Mouse (Mus musculus): Measurements from ENCODE around the gene Gbe1. TPM values are rescaled to one million over a fixed set of nuclear protein-coding genes. Genes with fewer than 3 reads are reported as not detected.

Gbe1 gene
- total RNA-seq, 1 experiment: 4.4 TPM

GRCm38 (mm10) chr16:70330007-70330406, 16.3 kb downstream of the Gbe1 start:
- TF ChIP-seq HCFC1 (IDR thresholded peaks at IDR 0.05; ENCODE audit: borderline replicate concordance, insufficient read depth, low read length) (no peak), CHD2 (IDR thresholded peaks at IDR 0.05; ENCODE audit: low read depth, low read length) (no peak), MAFK (IDR thresholded peaks at IDR 0.05; ENCODE audit: insufficient read depth, low read depth, low read length) (no peak), ZNF384 (IDR thresholded peaks at IDR 0.05; ENCODE audit: low read depth, low read length) (no peak), ZC3H11A (IDR thresholded peaks at IDR 0.05; ENCODE audit: borderline replicate concordance, low read depth, low read length) (no peak)
- Histone ChIP-seq H3K9ac (ENCODE audit: insufficient read depth, low read depth, low read length, poor library complexity, severe bottlenecking) (no peak overlapping the region), H3K4me3 (ENCODE audit: insufficient read depth in 1 of 2, low read depth in 1 of 2, low read length in 2 of 2, poor library complexity in 1 of 2, severe bottlenecking in 1 of 2) (no peak overlapping the region), H3K9me3 (ENCODE audit: control insufficient read depth, insufficient read depth, low read depth, low read length) (no peaks in the 10 kb centered on the region), H3K4me1 (ENCODE audit: control insufficient read depth in 2 of 2, insufficient read depth in 2 of 2, low read length in 2 of 2, poor library complexity in 1 of 2) (no peaks in the 10 kb centered on the region), H3K27ac (ENCODE audit: insufficient read depth, low read depth, low read length, poor library complexity, severe bottlenecking) (no peak overlapping the region), H3K36me3 (ENCODE audit: control insufficient read depth, insufficient read depth, low read length, poor library complexity, severe bottlenecking) (no peaks in the 10 kb centered on the region)
- in situ Hi-C loops (cut with MboI; ENCODE audit: low sequenced_read_pairs in 2 of 2, unreplicated experiment in 2 of 2): no loop called here
- no peak for DNase-seq (ENCODE audit: low read depth, low spot score)

DNA sequence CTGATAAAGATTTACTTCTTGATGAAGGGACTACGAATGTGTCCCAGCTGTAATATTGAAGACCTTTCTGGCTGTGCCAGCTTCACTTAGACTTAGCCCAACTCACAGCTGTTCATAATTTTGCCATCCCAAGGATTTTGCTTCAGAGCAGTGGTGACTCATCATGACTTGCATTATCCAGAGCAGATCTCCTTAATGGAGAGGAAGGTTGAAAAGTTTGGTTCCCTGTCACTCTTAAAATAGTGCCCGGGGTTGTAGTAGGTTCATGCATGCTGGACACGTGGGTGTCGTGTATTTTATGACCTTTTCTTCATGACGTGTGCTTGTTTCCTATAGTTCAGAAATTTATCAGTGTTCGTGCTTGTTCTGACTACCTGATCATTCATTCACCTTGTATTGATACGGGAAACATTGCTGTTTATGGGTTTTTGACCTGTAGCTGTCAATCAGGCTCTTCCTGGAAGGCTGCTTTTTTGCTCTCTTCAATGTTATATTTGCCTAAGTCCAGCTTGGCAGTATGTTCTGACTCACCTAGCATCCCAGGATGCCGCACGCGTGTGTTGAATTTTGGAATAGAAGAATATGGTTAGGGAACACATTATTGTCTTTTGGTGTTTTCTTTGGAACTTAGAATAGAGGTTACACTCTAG, 17.0 kb downstream of the Gbe1 start:
- in situ Hi-C loops (cut with MboI; ENCODE audit: low sequenced_read_pairs in 2 of 2, unreplicated experiment in 2 of 2): no loop called here
- H3K4me1 ChIP-seq (ENCODE audit: control insufficient read depth in 2 of 2, insufficient read depth in 2 of 2, low read length in 2 of 2, poor library complexity in 1 of 2): no peaks in the 10 kb centered on the region
- H3K9me3 ChIP-seq (ENCODE audit: control insufficient read depth, insufficient read depth, low read depth, low read length): no peaks in the 10 kb centered on the region
- no peaks in the 10 kb centered on the region for H3K36me3 ChIP-seq (ENCODE audit: control insufficient read depth, insufficient read depth, low read length, poor library complexity, severe bottlenecking)
- H3K9ac ChIP-seq (ENCODE audit: insufficient read depth, low read depth, low read length, poor library complexity, severe bottlenecking): no peak overlapping the region
- no peak for DNase-seq (ENCODE audit: low read depth, low spot score)
- TF ChIP-seq CHD2 (IDR thresholded peaks at IDR 0.05; ENCODE audit: low read depth, low read length): no peak
- no peak for TF ChIP-seq HCFC1 (IDR thresholded peaks at IDR 0.05; ENCODE audit: borderline replicate concordance, insufficient read depth, low read length)
- TF ChIP-seq MAFK (IDR thresholded peaks at IDR 0.05; ENCODE audit: insufficient read depth, low read depth, low read length): no peak
- TF ChIP-seq ZC3H11A (IDR thresholded peaks at IDR 0.05; ENCODE audit: borderline replicate concordance, low read depth, low read length): no peak
- no peak for TF ChIP-seq ZNF384 (IDR thresholded peaks at IDR 0.05; ENCODE audit: low read depth, low read length)
- H3K4me3 ChIP-seq (ENCODE audit: insufficient read depth in 1 of 2, low read depth in 1 of 2, low read length in 2 of 2, poor library complexity in 1 of 2, severe bottlenecking in 1 of 2): no peak overlapping the region
- H3K27ac ChIP-seq (ENCODE audit: insufficient read depth, low read depth, low read length, poor library complexity, severe bottlenecking): no peak overlapping the region

GRCm38 (mm10) chr16:70334812-70335211, 21.1 kb downstream of the Gbe1 start:
- H3K4me3 ChIP-seq (ENCODE audit: insufficient read depth in 1 of 2, low read depth in 1 of 2, low read length in 2 of 2, poor library complexity in 1 of 2, severe bottlenecking in 1 of 2): no peak overlapping the region
- no peaks in the 10 kb centered on the region for H3K36me3 ChIP-seq (ENCODE audit: control insufficient read depth, insufficient read depth, low read length, poor library complexity, severe bottlenecking)
- in situ Hi-C loops (cut with MboI; ENCODE audit: low sequenced_read_pairs in 2 of 2, unreplicated experiment in 2 of 2): no loop called here
- TF ChIP-seq MAFK (IDR thresholded peaks at IDR 0.05; ENCODE audit: insufficient read depth, low read depth, low read length) (no peak), HCFC1 (IDR thresholded peaks at IDR 0.05; ENCODE audit: borderline replicate concordance, insufficient read depth, low read length) (no peak), ZNF384 (IDR thresholded peaks at IDR 0.05; ENCODE audit: low read depth, low read length) (no peak), CHD2 (IDR thresholded peaks at IDR 0.05; ENCODE audit: low read depth, low read length) (no peak), ZC3H11A (IDR thresholded peaks at IDR 0.05; ENCODE audit: borderline replicate concordance, low read depth, low read length) (no peak)
- no peak overlapping the region for H3K27ac ChIP-seq (ENCODE audit: insufficient read depth, low read depth, low read length, poor library complexity, severe bottlenecking)
- no peak overlapping the region for H3K9ac ChIP-seq (ENCODE audit: insufficient read depth, low read depth, low read length, poor library complexity, severe bottlenecking)
- no peak for DNase-seq (ENCODE audit: low read depth, low spot score)
- no peaks in the 10 kb centered on the region for H3K9me3 ChIP-seq (ENCODE audit: control insufficient read depth, insufficient read depth, low read depth, low read length)
- no peaks in the 10 kb centered on the region for H3K4me1 ChIP-seq (ENCODE audit: control insufficient read depth in 2 of 2, insufficient read depth in 2 of 2, low read length in 2 of 2, poor library complexity in 1 of 2)

DNA sequence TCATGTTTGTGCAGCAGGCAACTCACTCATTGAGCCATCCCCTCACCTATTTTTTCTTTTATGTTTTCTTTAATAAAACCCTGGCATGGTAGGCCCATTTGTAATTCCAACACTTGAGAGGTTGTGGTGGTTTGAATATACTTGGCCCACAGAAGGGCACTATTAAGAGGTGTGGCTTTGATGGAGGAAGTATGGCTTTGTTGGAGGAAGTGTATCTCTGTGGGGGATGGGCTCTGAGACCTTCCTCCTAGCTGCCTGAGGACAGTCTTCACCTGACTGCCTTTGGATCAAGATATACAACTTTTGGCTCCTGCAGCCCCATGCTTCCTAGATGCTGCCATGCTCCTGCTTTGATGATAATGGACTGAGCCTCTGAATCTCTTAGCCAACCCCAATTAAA, 21.7 kb downstream of the Gbe1 start:
- no peak overlapping the region for H3K9ac ChIP-seq (ENCODE audit: insufficient read depth, low read depth, low read length, poor library complexity, severe bottlenecking)
- H3K36me3 ChIP-seq (ENCODE audit: control insufficient read depth, insufficient read depth, low read length, poor library complexity, severe bottlenecking): no peaks in the 10 kb centered on the region
- DNase-seq (ENCODE audit: low read depth, low spot score): no peak
- no peaks in the 10 kb centered on the region for H3K4me1 ChIP-seq (ENCODE audit: control insufficient read depth in 2 of 2, insufficient read depth in 2 of 2, low read length in 2 of 2, poor library complexity in 1 of 2)
- H3K4me3 ChIP-seq (ENCODE audit: insufficient read depth in 1 of 2, low read depth in 1 of 2, low read length in 2 of 2, poor library complexity in 1 of 2, severe bottlenecking in 1 of 2): no peak overlapping the region
- H3K27ac ChIP-seq (ENCODE audit: insufficient read depth, low read depth, low read length, poor library complexity, severe bottlenecking): no peak overlapping the region
- no peak for TF ChIP-seq ZC3H11A (IDR thresholded peaks at IDR 0.05; ENCODE audit: borderline replicate concordance, low read depth, low read length)
- in situ Hi-C loops (cut with MboI; ENCODE audit: low sequenced_read_pairs in 2 of 2, unreplicated experiment in 2 of 2): no loop called here
- H3K9me3 ChIP-seq (ENCODE audit: control insufficient read depth, insufficient read depth, low read depth, low read length): no peaks in the 10 kb centered on the region

DNA sequence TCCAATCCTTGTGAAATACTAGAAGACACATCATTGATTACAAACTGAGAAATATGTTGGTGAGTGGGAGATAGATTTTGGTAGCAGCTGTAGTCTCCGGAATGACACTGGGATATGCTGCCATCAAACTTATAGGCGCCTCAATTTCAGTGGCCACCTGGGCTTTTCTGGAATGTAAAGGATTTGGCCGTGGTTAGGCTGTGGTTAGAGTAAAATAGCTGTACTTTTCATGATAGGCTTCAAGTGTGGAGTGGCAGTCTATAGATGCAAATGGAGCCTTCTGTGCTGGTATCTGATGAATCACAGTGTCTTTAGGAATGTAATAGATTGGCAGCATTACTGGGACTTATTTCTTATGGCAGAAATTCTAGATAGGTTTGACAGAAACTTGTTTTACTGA, 23.9 kb downstream of the Gbe1 start:
- no peak for DNase-seq (ENCODE audit: low read depth, low spot score)
- Histone ChIP-seq H3K9ac (ENCODE audit: insufficient read depth, low read depth, low read length, poor library complexity, severe bottlenecking) (no peak overlapping the region), H3K4me1 (ENCODE audit: control insufficient read depth in 2 of 2, insufficient read depth in 2 of 2, low read length in 2 of 2, poor library complexity in 1 of 2) (no peaks in the 10 kb centered on the region), H3K9me3 (ENCODE audit: control insufficient read depth, insufficient read depth, low read depth, low read length) (no peaks in the 10 kb centered on the region), H3K36me3 (ENCODE audit: control insufficient read depth, insufficient read depth, low read length, poor library complexity, severe bottlenecking) (no peaks in the 10 kb centered on the region), H3K4me3 (ENCODE audit: insufficient read depth in 1 of 2, low read depth in 1 of 2, low read length in 2 of 2, poor library complexity in 1 of 2, severe bottlenecking in 1 of 2) (no peak overlapping the region), H3K27ac (ENCODE audit: insufficient read depth, low read depth, low read length, poor library complexity, severe bottlenecking) (no peak overlapping the region)
- TF ChIP-seq ZC3H11A (IDR thresholded peaks at IDR 0.05; ENCODE audit: borderline replicate concordance, low read depth, low read length) (no peak), HCFC1 (IDR thresholded peaks at IDR 0.05; ENCODE audit: borderline replicate concordance, insufficient read depth, low read length) (no peak), MAFK (IDR thresholded peaks at IDR 0.05; ENCODE audit: insufficient read depth, low read depth, low read length) (no peak), CHD2 (IDR thresholded peaks at IDR 0.05; ENCODE audit: low read depth, low read length) (no peak), ZNF384 (IDR thresholded peaks at IDR 0.05; ENCODE audit: low read depth, low read length) (no peak)
- in situ Hi-C loops (cut with MboI; ENCODE audit: low sequenced_read_pairs in 2 of 2, unreplicated experiment in 2 of 2): no loop called here
